Mouse (Mus musculus) stomach, postnatal 0 days (tissue): ENCODE data around the gene Alkbh5.

ENCODE experiments used
- CTCF ChIP-seq: IDR thresholded peaks from 2 replicates; pipeline ENCODE4 v1.5.1; 2016; ENCODE audit warnings: antibody characterized with exemption, low read depth, mild to moderate bottlenecking, moderate library complexity
- EP300 ChIP-seq: optimal IDR thresholded peaks from 2 replicates; pipeline ENCODE3; 2016; ENCODE audit warnings: antibody characterized with exemption

- no peak for TF ChIP-seq CTCF
- TF ChIP-seq EP300: no peak
Measured at GRCm38 (mm10) chr11:60540761-60541160, 4.6 kb downstream of the Alkbh5 start.
